Mouse (Mus musculus): ENCODE measurements around the gene Ak5.
"Not testable (repeated sequence)": the region's sequence is repeated elsewhere in the genome, so short reads cannot be mapped to it uniquely, and the experiment has no call there.

- not testable (repeated sequence) for TF ChIP-seq MYOG (IDR thresholded peaks at IDR 0.05; ENCODE audit: control insufficient read depth, extremely low read depth, insufficient read length); CTCF (IDR thresholded peaks at IDR 0.05; ENCODE audit: control insufficient read depth, insufficient read depth, insufficient read length)
These were observed 209.3 kb downstream of the Ak5 start for GRCm38 (mm10) chr3:152458875-152459274.
